Mouse (Mus musculus): ENCODE measurements at regions not wholly inside any gene's neighbourhood (a gene's known extent, or its start where the extent isn't known, plus 50 kb on each side); places are given as distances from the start of the nearest gene placed in this dataset.

GRCm38 (mm10) chr2:92735784-92736183 lies 136.3 kb downstream of the Chst1 start:
- peaks cover 2 to 6% of the 10 kb centered on the region in 2 experiments for H3K27me3 ChIP-seq (ENCODE audit: control insufficient read depth in 1 of 2, insufficient read depth in 2 of 2, low read length in 2 of 2)
- no peak overlapping the region for H3K4me3 ChIP-seq (ENCODE audit: control insufficient read depth in 1 of 2, insufficient read depth in 1 of 2, low read depth in 2 of 2, low read length in 2 of 2)
- no peak overlapping the region for H3K27ac ChIP-seq (ENCODE audit: control insufficient read depth, low read depth, low read length)
- DNase-seq (ENCODE audit: low read depth, low spot score) = no peak
- no peak for TF ChIP-seq ELF1 (IDR thresholded peaks at IDR 0.05; ENCODE audit: low read depth, low read length)
- no peak for TF ChIP-seq CHD1 (IDR thresholded peaks at IDR 0.05; ENCODE audit: low read depth, low read length)
- TF ChIP-seq CHD2 (IDR thresholded peaks at IDR 0.05; ENCODE audit: low read length) = no peak
- TF ChIP-seq KAT2A (conservative IDR thresholded peaks at IDR 0.05; ENCODE audit: low read depth, low read length) = no peak
- TF ChIP-seq NELFE (IDR thresholded peaks at IDR 0.05; ENCODE audit: low read depth, low read length) = no peak
- TF ChIP-seq CTCF (IDR thresholded peaks at IDR 0.05 in 2 of 3, conservative IDR thresholded peaks at IDR 0.05 in 1 of 3; ENCODE audit: control insufficient read depth in 1 of 3, insufficient read depth in 1 of 3, low read depth in 2 of 3, low read length in 3 of 3, poor library complexity in 1 of 3, severe bottlenecking in 1 of 3) = no peak
- no peak for TF ChIP-seq E2F4 (IDR thresholded peaks at IDR 0.05; ENCODE audit: borderline replicate concordance, low read depth, low read length)
- no peak for TF ChIP-seq ETS1 (IDR thresholded peaks at IDR 0.05; ENCODE audit: low read depth, low read length)
- no peak for TF ChIP-seq POLR2A (IDR thresholded peaks at IDR 0.05; ENCODE audit: control insufficient read depth in 1 of 2, insufficient read depth in 1 of 2, low read depth in 1 of 2, low read length in 2 of 2, poor library complexity in 1 of 2)
- no peak for TF ChIP-seq USF1 (IDR thresholded peaks at IDR 0.05; ENCODE audit: low read depth, low read length)
- TF ChIP-seq USF2 (IDR thresholded peaks at IDR 0.05; ENCODE audit: borderline replicate concordance in 1 of 2, insufficient read depth in 1 of 2, low read depth in 1 of 2, low read length in 2 of 2) = no peak
- TF ChIP-seq ZNF384 (IDR thresholded peaks at IDR 0.05; ENCODE audit: low read depth, low read length) = no peak
- TF ChIP-seq GABPA (IDR thresholded peaks at IDR 0.05; ENCODE audit: low read depth, low read length) = no peak
- TF ChIP-seq POLR2AphosphoS2 (IDR thresholded peaks at IDR 0.05; ENCODE audit: low read length) = no peak
- TF ChIP-seq JUND (IDR thresholded peaks at IDR 0.05; ENCODE audit: low read depth, low read length) = no peak
- no peak for TF ChIP-seq MYB (IDR thresholded peaks at IDR 0.05; ENCODE audit: low read depth, low read length)
- TF ChIP-seq NRF1 (IDR thresholded peaks at IDR 0.05; ENCODE audit: insufficient read depth, low read depth, low read length, poor library complexity, severe bottlenecking) = no peak
- no peak overlapping the region for H3K9ac ChIP-seq (ENCODE audit: control insufficient read depth, low read depth, low read length, poor library complexity, severe bottlenecking)
- no peaks in the 10 kb centered on the region for H3K4me1 ChIP-seq (ENCODE audit: control insufficient read depth in 1 of 2, insufficient read depth in 2 of 2, low read length in 2 of 2)
- no peaks in the 10 kb centered on the region for H3K36me3 ChIP-seq (ENCODE audit: control insufficient read depth in 1 of 2, insufficient read depth in 2 of 2, low read length in 2 of 2)
- H3K79me2 ChIP-seq (ENCODE audit: control insufficient read depth, insufficient read depth, low read length, poor library complexity) = no peaks in the 10 kb centered on the region
- no peaks in the 10 kb centered on the region for H3K9me3 ChIP-seq (replicated peaks; ENCODE audit: insufficient read depth, low read length)

GRCm38 (mm10) chr2:92737301-92737700 lies 137.8 kb downstream of the Chst1 start:
- H3K27ac ChIP-seq (ENCODE audit: control insufficient read depth, low read depth, low read length) = no peak overlapping the region
- no peak overlapping the region for H3K9ac ChIP-seq (ENCODE audit: control insufficient read depth, low read depth, low read length, poor library complexity, severe bottlenecking)
- no peaks in the 10 kb centered on the region for H3K36me3 ChIP-seq (ENCODE audit: control insufficient read depth in 1 of 2, insufficient read depth in 2 of 2, low read length in 2 of 2)
- H3K4me3 ChIP-seq (ENCODE audit: control insufficient read depth in 1 of 2, insufficient read depth in 1 of 2, low read depth in 2 of 2, low read length in 2 of 2) = no peak overlapping the region
- H3K9me3 ChIP-seq (replicated peaks; ENCODE audit: insufficient read depth, low read length) = no peaks in the 10 kb centered on the region
- H3K4me1 ChIP-seq (ENCODE audit: control insufficient read depth in 1 of 2, insufficient read depth in 2 of 2, low read length in 2 of 2) = no peaks in the 10 kb centered on the region
- TF ChIP-seq SMC3 (IDR thresholded peaks at IDR 0.05; ENCODE audit: low read depth, low read length) (no peak), ZC3H11A (IDR thresholded peaks at IDR 0.05; ENCODE audit: low read depth, low read length) (no peak), EP300 (IDR thresholded peaks at IDR 0.05; ENCODE audit: low read depth in 1 of 2, low read length in 2 of 2) (no peak), CHD2 (IDR thresholded peaks at IDR 0.05; ENCODE audit: low read length) (no peak), TBP (IDR thresholded peaks at IDR 0.05; ENCODE audit: low read depth, low read length) (no peak), E2F4 (IDR thresholded peaks at IDR 0.05; ENCODE audit: borderline replicate concordance, low read depth, low read length) (no peak), USF2 (IDR thresholded peaks at IDR 0.05; ENCODE audit: borderline replicate concordance in 1 of 2, insufficient read depth in 1 of 2, low read depth in 1 of 2, low read length in 2 of 2) (no peak), NRF1 (IDR thresholded peaks at IDR 0.05; ENCODE audit: insufficient read depth, low read depth, low read length, poor library complexity, severe bottlenecking) (no peak), MEF2A (IDR thresholded peaks at IDR 0.05; ENCODE audit: extremely low read depth, insufficient replicate concordance, low read depth, low read length, poor library complexity, severe bottlenecking) (no peak), MXI1 (IDR thresholded peaks at IDR 0.05; ENCODE audit: low read depth, low read length) (no peak), POLR2AphosphoS2 (IDR thresholded peaks at IDR 0.05; ENCODE audit: low read length) (no peak), RAD21 (IDR thresholded peaks at IDR 0.05; ENCODE audit: low read depth, low read length) (no peak), ELF1 (IDR thresholded peaks at IDR 0.05; ENCODE audit: low read depth, low read length) (no peak), GATA1 (IDR thresholded peaks at IDR 0.05; ENCODE audit: low read depth, low read length) (no peak)
- H3K79me2 ChIP-seq (ENCODE audit: control insufficient read depth, insufficient read depth, low read length, poor library complexity) = no peaks in the 10 kb centered on the region
- DNase-seq (ENCODE audit: low read depth, low spot score) = no peak
- peaks cover 0 to 7% of the 10 kb centered on the region in 2 experiments for H3K27me3 ChIP-seq (ENCODE audit: control insufficient read depth in 1 of 2, insufficient read depth in 2 of 2, low read length in 2 of 2)
